Mouse (Mus musculus): ENCODE measurements around the gene Elovl4. TPM values are rescaled to one million over a fixed set of nuclear protein-coding genes. Genes with fewer than 3 reads are reported as not detected.

The Elovl4 gene
- polyA plus RNA-seq, 2 experiments: 15.7 to 71.6 TPM

DNA sequence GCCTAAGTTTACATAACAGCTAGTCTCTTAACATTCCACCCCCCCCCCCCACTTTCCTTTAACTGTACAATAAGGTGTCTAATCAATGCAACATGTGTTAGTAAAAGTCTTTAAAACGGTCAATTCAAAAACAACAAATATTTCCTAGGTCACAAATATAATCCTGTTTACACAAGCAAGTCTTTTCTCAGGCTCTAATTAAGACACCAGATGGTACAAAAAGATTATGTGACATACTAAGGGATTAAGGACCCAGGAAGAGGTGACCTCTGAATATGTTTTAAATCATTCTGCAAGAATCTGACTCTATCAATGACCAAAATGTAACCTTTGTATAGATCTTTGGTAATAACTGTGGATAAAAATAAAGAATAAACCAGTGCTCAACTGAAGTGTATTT is 20.6 kb downstream of the Elovl4 start:
- no peak for DNase-seq (ENCODE audit: low spot score)
- no peak for ATAC-seq (ENCODE audit: low FRiP score, low read depth)
- Histone ChIP-seq H3K27me3 (ENCODE audit: control insufficient read depth, insufficient read depth, low read length) (no peaks in the 10 kb centered on the region), H3K9me3 (ENCODE audit: control insufficient read depth, low read length) (no peaks in the 10 kb centered on the region), H3K4me2 (replicated peaks; ENCODE audit: low read depth, low read length, severe bottlenecking) (no peak overlapping the region), H3K36me3 (ENCODE audit: control insufficient read depth, insufficient read depth, low read length) (peaks cover 8% of the 10 kb centered on the region; the same call in 1 of the 2 replicates), H3K27ac (replicated peaks; ENCODE audit: low read depth, low read length) (no peak overlapping the region), H3K4me3 (replicated peaks; ENCODE audit: low read length) (no peak overlapping the region), H3K4me1 (ENCODE audit: control insufficient read depth, insufficient read depth, low read length) (no peaks in the 10 kb centered on the region), H3K9ac (ENCODE audit: low read depth, low read length, severe bottlenecking) (no peak overlapping the region)
- 44% methylated on average over 1 of the region's 1 CpGs for WGBS
- TF ChIP-seq POLR2A (IDR thresholded peaks at IDR 0.05; ENCODE audit: borderline replicate concordance, extremely low read depth, insufficient read depth, insufficient read length): no peak

DNA sequence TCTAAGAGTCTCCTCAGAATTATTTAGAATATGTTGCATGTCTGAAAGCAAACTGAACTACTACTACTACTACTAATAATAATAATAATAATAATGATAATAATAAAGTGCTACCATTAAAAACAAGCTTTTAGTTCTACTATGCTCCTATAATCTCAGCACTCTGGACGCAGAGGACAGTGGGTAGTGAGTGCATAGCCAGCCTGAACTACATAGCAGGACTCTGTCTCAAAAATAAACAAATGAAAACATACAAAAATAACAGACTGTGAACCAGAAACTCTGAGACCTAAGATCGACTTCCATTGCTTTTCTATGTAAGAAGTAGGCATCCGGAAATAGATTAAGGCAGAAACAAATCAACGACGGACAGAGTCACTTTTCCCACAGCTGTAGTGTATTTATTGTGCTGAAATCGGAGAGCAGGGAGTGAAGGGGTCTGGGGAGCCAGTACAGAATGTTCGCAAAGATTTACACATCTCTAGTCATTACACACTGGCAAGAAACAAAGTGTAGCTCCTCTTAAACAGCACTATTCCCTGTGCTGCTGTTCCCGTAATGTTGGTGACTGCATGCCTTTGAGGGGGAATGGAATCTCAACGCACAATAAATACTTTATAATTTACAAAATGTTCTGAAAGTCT is 27.6 kb downstream of the Elovl4 start:
- no peak; the same call in 1 of the 2 replicates for ATAC-seq (ENCODE audit: low FRiP score, low read depth)
- no peaks in the 10 kb centered on the region for H3K27me3 ChIP-seq (ENCODE audit: control insufficient read depth, insufficient read depth, low read length)
- H3K4me3 ChIP-seq (replicated peaks; ENCODE audit: low read length): no peak overlapping the region
- no peak overlapping the region for H3K4me2 ChIP-seq (replicated peaks; ENCODE audit: low read depth, low read length, severe bottlenecking)
- no peak overlapping the region for H3K27ac ChIP-seq (replicated peaks; ENCODE audit: low read depth, low read length)
- H3K9me3 ChIP-seq (ENCODE audit: control insufficient read depth, low read length): no peaks in the 10 kb centered on the region
- peaks cover 8% of the 10 kb centered on the region; the same call in 1 of the 2 replicates for H3K36me3 ChIP-seq (ENCODE audit: control insufficient read depth, insufficient read depth, low read length)
- DNase-seq (ENCODE audit: low spot score): no peak
- no peak for TF ChIP-seq POLR2A (IDR thresholded peaks at IDR 0.05; ENCODE audit: borderline replicate concordance, extremely low read depth, insufficient read depth, insufficient read length)
- 60% methylated on average over 9 of the region's 9 CpGs for WGBS
- H3K4me1 ChIP-seq (ENCODE audit: control insufficient read depth, insufficient read depth, low read length): no peaks in the 10 kb centered on the region
- H3K9ac ChIP-seq (ENCODE audit: low read depth, low read length, severe bottlenecking): no peak overlapping the region

DNA sequence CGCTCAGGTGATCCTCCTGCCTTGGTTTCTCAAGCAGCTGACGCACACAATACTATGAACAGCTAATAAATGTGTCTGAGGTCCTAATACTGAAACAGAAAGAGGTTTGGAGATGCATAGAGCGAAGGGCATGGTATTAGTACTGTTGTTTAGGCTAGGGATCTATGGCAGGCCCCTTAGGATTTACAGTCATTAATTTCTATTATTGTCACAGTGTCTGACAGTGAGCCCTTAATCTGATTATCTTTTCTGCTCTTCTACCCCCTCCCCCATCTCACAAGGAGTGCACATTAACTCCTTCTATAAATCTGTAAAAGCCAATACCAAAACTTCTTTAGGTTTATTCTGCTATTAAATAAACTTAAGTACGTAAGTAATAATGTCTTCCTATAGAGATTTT is 44.8 kb downstream of the Elovl4 start:
- DNase-seq (ENCODE audit: low spot score) (no peak), ATAC-seq (ENCODE audit: low FRiP score, low read depth) (no peak)
- no peak overlapping the region for H3K4me3 ChIP-seq (replicated peaks; ENCODE audit: low read length)
- H3K27ac ChIP-seq (replicated peaks; ENCODE audit: low read depth, low read length): no peak overlapping the region
- TF ChIP-seq POLR2A (IDR thresholded peaks at IDR 0.05; ENCODE audit: borderline replicate concordance, extremely low read depth, insufficient read depth, insufficient read length): no peak
- no peaks in the 10 kb centered on the region for H3K9me3 ChIP-seq (ENCODE audit: control insufficient read depth, low read length)
- no peaks in the 10 kb centered on the region for H3K27me3 ChIP-seq (ENCODE audit: control insufficient read depth, insufficient read depth, low read length)
- H3K4me1 ChIP-seq (ENCODE audit: control insufficient read depth, insufficient read depth, low read length): no peaks in the 10 kb centered on the region
- no peaks in the 10 kb centered on the region for H3K36me3 ChIP-seq (ENCODE audit: control insufficient read depth, insufficient read depth, low read length)
- no peak overlapping the region for H3K9ac ChIP-seq (ENCODE audit: low read depth, low read length, severe bottlenecking)
- 83% methylated on average over 4 of the region's 4 CpGs for WGBS
- H3K4me2 ChIP-seq (replicated peaks; ENCODE audit: low read depth, low read length, severe bottlenecking): no peak overlapping the region

DNA sequence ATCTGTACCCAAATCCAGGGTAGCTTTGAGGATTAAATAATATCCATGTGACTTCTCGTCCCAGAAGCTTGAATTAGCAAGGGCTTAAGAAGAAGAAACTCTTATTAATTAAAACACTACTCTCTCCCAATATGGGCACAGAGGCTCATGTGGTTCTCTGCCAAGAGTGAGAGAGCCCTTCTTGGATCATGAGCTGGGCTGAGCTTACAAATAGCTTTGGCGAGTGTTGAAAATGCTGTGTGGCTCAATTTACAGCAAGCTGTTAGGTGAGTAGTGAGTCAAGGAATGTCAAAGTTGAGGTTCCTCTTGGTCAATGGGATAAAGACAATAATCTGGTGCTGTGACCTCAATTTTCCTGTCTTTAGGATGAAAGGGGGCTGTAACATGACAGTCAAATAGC is 74.2 kb downstream of the Elovl4 start:
- H3K27me3 ChIP-seq (ENCODE audit: control insufficient read depth, insufficient read depth, low read length): no peaks in the 10 kb centered on the region
- no peaks in the 10 kb centered on the region for H3K9me3 ChIP-seq (ENCODE audit: control insufficient read depth, low read length)
- H3K4me2 ChIP-seq (replicated peaks; ENCODE audit: low read depth, low read length, severe bottlenecking): no peak overlapping the region
- WGBS: 87% methylated on average over 2 of the region's 2 CpGs
- no peaks in the 10 kb centered on the region for H3K36me3 ChIP-seq (ENCODE audit: control insufficient read depth, insufficient read depth, low read length)
- no peak for ATAC-seq (ENCODE audit: low FRiP score, low read depth)
- no peak overlapping the region for H3K9ac ChIP-seq (ENCODE audit: low read depth, low read length, severe bottlenecking)
- no peak overlapping the region for H3K4me3 ChIP-seq (replicated peaks; ENCODE audit: low read length)
- no peaks in the 10 kb centered on the region for H3K4me1 ChIP-seq (ENCODE audit: control insufficient read depth, insufficient read depth, low read length)
- TF ChIP-seq POLR2A (IDR thresholded peaks at IDR 0.05; ENCODE audit: borderline replicate concordance, extremely low read depth, insufficient read depth, insufficient read length): no peak
- H3K27ac ChIP-seq (replicated peaks; ENCODE audit: low read depth, low read length): no peak overlapping the region
- DNase-seq (ENCODE audit: low spot score): no peak

DNA sequence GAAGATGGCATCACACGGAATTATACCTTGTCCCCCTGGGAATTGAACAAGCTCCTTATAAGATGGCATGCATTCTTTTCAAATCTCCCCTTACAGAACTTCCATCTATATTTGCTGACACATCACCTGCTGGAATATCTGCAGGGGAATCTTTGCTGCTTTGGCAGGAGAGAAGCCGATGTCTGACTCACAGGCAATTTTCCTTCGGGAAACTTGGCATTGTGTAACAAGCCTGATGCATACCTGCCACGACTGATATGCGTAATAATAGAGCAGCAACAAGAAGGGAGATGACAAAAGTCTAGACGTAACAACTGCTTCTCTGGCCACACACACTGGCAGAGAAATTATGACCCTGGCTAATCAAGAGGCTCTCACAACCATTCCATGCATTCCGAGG is 75.2 kb downstream of the Elovl4 start:
- DNase-seq (ENCODE audit: low spot score) (no peak), ATAC-seq (ENCODE audit: low FRiP score, low read depth) (no peak)
- Histone ChIP-seq H3K9ac (ENCODE audit: low read depth, low read length, severe bottlenecking) (no peak overlapping the region), H3K9me3 (ENCODE audit: control insufficient read depth, low read length) (no peaks in the 10 kb centered on the region), H3K36me3 (ENCODE audit: control insufficient read depth, insufficient read depth, low read length) (no peaks in the 10 kb centered on the region), H3K4me2 (replicated peaks; ENCODE audit: low read depth, low read length, severe bottlenecking) (no peak overlapping the region), H3K27me3 (ENCODE audit: control insufficient read depth, insufficient read depth, low read length) (no peaks in the 10 kb centered on the region), H3K4me3 (replicated peaks; ENCODE audit: low read length) (no peak overlapping the region), H3K27ac (replicated peaks; ENCODE audit: low read depth, low read length) (no peak overlapping the region), H3K4me1 (ENCODE audit: control insufficient read depth, insufficient read depth, low read length) (no peaks in the 10 kb centered on the region)
- TF ChIP-seq POLR2A (IDR thresholded peaks at IDR 0.05; ENCODE audit: borderline replicate concordance, extremely low read depth, insufficient read depth, insufficient read length): no peak
- WGBS: 57% methylated on average over 7 of the region's 7 CpGs

Other genes with a start within 250 kb of the Elovl4 start
- 14.7 and 20.9 TPM in 2 replicates for gene Ttk, start 28.4 kb upstream of the Elovl4 start, polyA plus RNA-seq (2012; rRNA removed)
- 23.1 and 25.3 TPM in 2 replicates for gene Ttk, start 28.4 kb upstream of the Elovl4 start, polyA plus RNA-seq (2014; fragmentation: Nextera tagmentation; extraction: Ambion mirVana)
- gene Bckdhb, start 118.9 kb upstream of the Elovl4 start, polyA plus RNA-seq (2012; rRNA removed): 45.3 and 47.4 TPM in 2 replicates
- gene Bckdhb, start 118.9 kb upstream of the Elovl4 start, polyA plus RNA-seq (2014; fragmentation: Nextera tagmentation; extraction: Ambion mirVana): 46.6 and 51.1 TPM in 2 replicates